Mouse (Mus musculus) cerebellum, adult 9-11 months (tissue): ENCODE measurements around the gene Abhd14a.

Experiments
- DNase-seq: peaks from one replicate; pipeline ENCODE4 v3.0.0; 2022

Abhd14a gene

DNA sequence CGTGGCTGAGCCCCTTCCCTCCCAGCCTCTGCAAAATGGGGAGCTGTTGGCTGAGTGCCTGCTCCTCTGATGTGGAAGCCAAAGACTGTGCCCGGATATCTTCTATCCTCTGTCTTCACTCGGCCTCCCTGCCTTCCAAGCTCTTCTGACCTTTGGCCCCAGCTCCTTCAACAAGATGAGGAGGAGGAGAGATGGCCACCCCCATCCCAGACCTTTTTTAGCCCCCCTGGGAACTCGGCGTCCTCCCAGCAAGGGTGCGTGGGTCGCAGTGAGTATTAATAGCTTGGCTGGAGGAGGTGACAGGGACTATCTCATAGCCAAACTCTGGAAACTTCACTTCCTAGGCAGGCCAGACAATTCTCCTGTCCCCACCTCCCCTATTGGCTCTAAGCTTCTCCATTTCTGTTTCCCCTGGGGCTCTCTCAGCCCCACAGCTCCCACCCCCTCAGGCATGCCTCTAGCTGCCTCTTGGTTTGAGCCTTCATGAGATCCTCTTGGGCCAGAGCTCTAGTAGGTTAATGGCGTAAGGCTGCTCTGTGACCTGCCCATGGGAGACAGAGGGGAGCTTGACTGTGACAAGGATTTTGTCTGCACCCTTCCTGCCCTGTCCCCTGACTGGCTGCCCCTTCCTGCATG lies 40.9 kb downstream of the Abhd14a start:
- DNase-seq: no peak

DNA sequence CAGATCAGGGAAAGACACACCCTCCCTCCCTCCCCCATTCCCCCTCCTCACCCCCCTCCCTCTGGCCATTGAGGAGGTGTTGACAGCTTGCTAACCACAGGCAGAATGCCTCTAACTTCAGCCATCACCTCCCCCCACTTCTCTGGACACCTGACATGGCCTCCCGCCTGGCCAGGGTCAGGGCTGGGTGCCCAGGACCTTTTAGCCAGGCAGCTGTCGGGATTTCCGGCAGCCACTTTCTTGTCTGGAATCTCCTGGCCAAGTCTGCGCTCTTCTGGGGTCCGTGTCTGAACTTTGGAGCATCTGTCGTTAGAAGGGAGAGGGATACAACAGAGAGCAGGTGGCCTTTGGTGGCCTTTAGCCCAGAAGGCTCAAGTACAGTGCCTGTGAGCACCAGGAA lies 42.2 kb downstream of the Abhd14a start:
- no peak for DNase-seq

- no peak for DNase-seq
Measured at GRCm38 (mm10) chr9:106402607-106403375, 44.7 kb downstream of the Abhd14a start.

GRCm38 (mm10) chr9:106402149-106402548 lies 45.3 kb downstream of the Abhd14a start:
- no peak for DNase-seq

- DNase-seq: no peak
Measured at GRCm38 (mm10) chr9:106399808-106400207, 47.7 kb downstream of the Abhd14a start.

DNA sequence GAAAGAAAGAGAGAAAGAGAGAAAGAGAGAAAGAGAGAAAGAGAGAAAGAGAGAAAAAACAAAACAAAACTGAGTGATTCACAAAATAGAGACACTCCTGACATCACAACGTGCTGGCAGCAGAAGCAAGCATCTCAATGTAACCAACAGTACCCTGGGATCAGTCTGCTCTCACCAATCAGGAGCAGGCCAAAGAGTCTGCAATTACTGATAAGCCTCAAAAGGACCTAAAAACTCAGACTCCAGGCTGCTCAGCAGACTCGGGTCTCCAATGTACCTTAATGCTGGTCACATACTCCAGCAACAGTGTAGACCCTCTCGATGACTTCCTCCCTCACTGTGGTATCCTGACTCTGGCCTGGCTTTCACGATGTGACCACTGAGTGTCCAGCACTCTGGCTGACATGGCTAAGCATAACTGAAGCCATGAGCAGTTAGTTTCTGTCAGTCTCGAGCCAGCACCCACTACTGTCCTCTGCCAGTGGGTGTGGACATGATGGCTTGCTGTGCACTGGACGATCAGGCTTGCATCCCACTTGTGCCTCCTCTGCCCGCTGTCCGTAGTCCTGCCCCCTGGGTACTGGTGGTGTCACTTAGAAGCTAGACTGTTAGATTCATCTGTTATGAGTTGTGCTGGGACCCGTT lies 48.7 kb downstream of the Abhd14a start:
- no peak for DNase-seq

DNA sequence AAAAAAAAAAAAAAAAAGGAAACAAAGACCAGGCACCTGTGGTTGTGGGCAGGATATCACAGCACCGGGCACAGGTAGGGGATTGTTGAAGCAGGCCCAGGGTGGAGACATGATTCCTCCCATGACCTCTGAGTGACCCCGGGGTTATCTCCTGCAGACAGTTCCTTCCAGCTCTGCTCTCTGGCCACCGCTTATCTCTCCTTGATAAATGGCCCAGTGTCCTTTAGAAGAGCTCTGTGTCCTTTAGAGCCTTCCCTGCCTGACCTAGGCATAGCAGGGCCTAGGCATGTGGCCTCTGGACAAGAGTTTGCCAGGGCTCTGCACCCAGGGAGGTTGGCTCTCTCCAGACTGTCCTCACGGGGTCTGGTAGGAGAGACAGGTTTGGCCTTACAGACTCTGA lies 49.7 kb downstream of the Abhd14a start:
- no peak for DNase-seq

DNA sequence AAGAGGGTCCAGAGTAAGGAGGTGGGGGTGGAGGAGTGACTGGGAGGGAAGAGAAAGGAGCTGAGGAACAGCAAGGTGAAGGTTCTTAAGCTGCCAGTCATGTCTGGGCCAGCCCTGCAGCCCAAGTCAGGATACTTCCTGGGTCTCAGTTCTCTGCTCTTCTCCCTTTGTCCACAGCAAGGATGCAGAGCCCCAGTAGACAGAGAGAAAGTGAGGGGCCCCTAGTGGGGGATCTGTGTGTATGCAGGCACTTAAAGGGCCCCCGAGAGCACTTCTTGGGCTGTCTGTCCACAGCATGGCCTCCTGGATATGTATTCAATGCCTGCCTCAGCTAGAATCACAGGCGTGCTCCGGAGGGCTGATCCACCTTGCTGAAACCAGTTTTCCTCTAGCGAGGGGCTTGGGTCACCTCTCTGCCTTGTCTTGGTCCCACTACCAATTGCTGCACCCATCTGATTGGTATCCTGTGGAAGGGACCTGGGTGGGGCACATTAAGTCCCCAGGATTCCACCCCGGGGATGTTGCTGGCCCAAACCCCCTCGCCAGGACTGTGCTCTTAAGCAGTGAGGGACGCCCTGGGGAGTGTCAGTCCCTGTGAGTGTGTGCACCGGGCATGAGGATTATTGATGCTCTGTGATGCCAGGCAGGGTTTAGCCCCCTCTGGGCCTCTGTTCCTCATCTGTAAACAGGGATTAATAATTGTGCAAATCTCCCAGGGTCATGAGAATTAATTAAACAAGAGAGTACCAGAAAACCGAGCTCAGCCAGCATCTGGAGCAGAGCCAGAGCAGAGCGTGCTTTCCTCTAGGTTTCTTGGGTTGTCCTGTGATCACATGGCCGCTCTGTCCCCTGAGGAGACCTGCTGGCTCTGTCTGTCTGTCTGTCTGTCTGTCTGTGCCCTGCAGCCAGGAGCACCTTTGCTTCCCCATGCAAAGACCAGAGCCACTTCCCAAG lies 52.6 kb downstream of the Abhd14a start:
- DNase-seq: no peak

DNA sequence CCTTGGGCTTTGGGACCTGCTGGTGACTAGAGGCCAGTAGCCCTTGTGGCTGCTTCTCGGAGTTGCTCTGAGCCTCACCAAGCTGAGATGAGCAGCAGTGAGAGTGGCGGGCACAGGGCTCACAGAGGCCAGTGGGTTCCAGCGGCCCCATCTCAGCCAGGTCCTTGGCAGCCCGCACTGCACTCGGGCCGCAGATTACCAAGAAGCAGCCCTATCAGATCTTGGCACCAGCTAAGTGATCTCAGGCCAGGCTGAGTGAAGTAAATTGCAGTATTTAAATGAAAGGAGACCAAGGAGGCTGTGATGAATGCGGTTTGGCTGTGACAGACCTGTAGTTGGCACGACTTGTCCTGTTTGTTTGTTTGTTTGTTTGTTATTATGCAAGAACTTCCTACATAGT lies 53.9 kb downstream of the Abhd14a start:
- DNase-seq: no peak

DNA sequence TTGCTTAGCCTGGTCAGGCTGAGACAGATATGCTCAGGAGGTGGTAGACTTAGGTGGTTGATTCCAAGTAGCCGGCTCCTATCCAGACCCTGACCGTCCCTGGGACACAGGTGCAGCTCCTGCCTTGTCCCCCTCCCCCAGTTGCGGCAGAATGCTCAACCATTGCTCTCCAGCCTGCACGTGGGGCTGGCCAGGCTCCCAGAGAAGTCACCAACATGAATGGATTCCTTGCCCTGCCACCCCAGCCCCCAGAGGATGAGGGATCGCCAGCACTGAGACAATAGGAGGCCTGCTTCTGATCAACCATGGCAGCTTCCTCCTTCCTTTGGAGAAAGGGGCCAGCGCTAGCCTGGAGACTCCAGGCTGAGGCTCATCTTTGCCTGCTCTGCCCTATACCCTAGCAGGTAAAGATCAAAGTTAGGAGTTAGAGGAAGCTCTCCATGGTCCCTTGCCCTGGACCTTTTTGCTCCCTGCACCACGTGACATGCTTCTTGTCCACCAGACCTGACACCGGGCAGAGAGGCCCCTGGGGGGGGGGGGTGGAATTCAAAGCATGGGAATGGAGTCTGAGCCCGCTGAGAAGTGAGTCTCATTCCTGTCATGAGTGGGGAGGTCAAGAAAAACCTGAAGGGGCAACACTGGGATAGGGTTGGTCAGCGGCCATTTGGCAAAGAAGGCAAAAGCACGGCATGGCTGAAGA lies 54.5 kb downstream of the Abhd14a start:
- no peak for DNase-seq
